Mouse (Mus musculus) adrenal gland, adult 18-20 months (tissue): ENCODE results near the gene Cmtm2a. TPM values are rescaled to one million over a fixed set of nuclear protein-coding genes. Genes with fewer than 3 reads are reported as not detected.

Experiments
- total RNA-seq, 2 experiments: library from RNA; stranded (reverse); gene quantifications; 1 replicate in 1 of 2; 2 replicates in 1 of 2; pipeline ENCODE4 v1.2.3; 2021

Gene Cmtm2a
- total RNA-seq, 2 experiments from 2014 or later, result 0.46 to 1.9 TPM

Other genes starting within 250 kb of the Cmtm2a start
- gene Cdh5, start 191.6 kb downstream of the Cmtm2a start, total RNA-seq, result 10 to 100 TPM; 33.9 to 41.2 TPM
- gene Bean1, start 122.7 kb downstream of the Cmtm2a start, total RNA-seq, result 10 to 100 TPM in 1 of 2 experiments, 1 to 10 TPM in 1; 6.3 to 12.0 TPM
- 10 to 100 TPM; 69.6 to 72.9 TPM for gene Tk2, start 44.6 kb downstream of the Cmtm2a start, total RNA-seq
- gene Cklf, start 42.3 kb downstream of the Cmtm2a start, total RNA-seq, result 10 to 100 TPM; 66.6 to 78.6 TPM
- not detected for gene Gm45711, start 16.9 kb upstream of the Cmtm2a start, total RNA-seq
- under 1 TPM; 0.19 to 0.46 TPM for gene Cmtm1, start 17.0 kb upstream of the Cmtm2a start, total RNA-seq
- gene Gm11020, start 28.4 kb upstream of the Cmtm2a start, total RNA-seq, result not detected
- gene Cmtm2b, start 29.0 kb upstream of the Cmtm2a start, total RNA-seq, result under 1 TPM in 1 of 2 experiments, not detected in 1; 0.45 TPM
- 10 to 100 TPM; 54.4 to 77.9 TPM for gene Cmtm3, start 46.2 kb upstream of the Cmtm2a start, total RNA-seq
- 10 to 100 TPM; 39.6 to 44.5 TPM for gene Cmtm4, start 102.6 kb upstream of the Cmtm2a start, total RNA-seq
- gene Dync1li2, start 149.9 kb upstream of the Cmtm2a start, total RNA-seq, result 100 to 1,000 TPM; 113 to 159 TPM
- under 1 TPM in 1 of 2 experiments, not detected in 1; 0.19 TPM for gene Terb1, start 216.7 kb upstream of the Cmtm2a start, total RNA-seq
- gene Nae1, start 241.5 kb upstream of the Cmtm2a start, total RNA-seq, result 10 to 100 TPM; 31.2 to 38.1 TPM
- gene Car7, start 241.5 kb upstream of the Cmtm2a start, total RNA-seq, result 1 to 10 TPM; 1.6 to 3.1 TPM